Mouse (Mus musculus) liver, embryonic 14.5 days (tissue): ENCODE measurements at regions not wholly inside any gene's neighbourhood (a gene's known extent, or its start where the extent isn't known, plus 50 kb on each side); places are given as distances from the start of the nearest gene placed in this dataset.

Experiments used
- ATAC-seq: fragments of 200-750 bp; cut with Nextera tagmentation; 2 replicates; pipeline ENCODE4 v1.8.0; 2017; ENCODE audit warnings: moderate number of reproducible peaks, mild to moderate bottlenecking, moderate library complexity; ENCODE audit not compliant: insufficient read depth
- DNase-seq, 3 experiments: peaks; one replicate each; pipeline ENCODE4 v3.0.0-alpha.2; 2012 to 2013; ENCODE audit warnings: low read depth in 3 of 3, low spot score in 3 of 3
- H3K27ac ChIP-seq: fragments of 300-500 bp; sonication (generic); 2 replicates; pipeline ENCODE4 v1.5.1; 2014; ENCODE audit warnings: moderate library complexity, mild to moderate bottlenecking, control low read depth, inconsistent platforms
- H3K27me3 ChIP-seq: fragments of 300-500 bp; sonication (generic); 2 replicates; pipeline ENCODE4 v1.6.1; 2014; ENCODE audit warnings: mild to moderate bottlenecking, low read length, moderate library complexity; ENCODE audit not compliant: control insufficient read depth, insufficient read depth
- H3K36me3 ChIP-seq: fragments of 300-500 bp; sonication (generic); replicated peaks from 2 replicates; pipeline ENCODE4 v1.6.1; 2014; ENCODE audit warnings: low read depth; ENCODE audit not compliant: control insufficient read depth, insufficient read depth
- H3K4me1 ChIP-seq, 2 experiments: fragments of 200-500 bp in 1 of 2; fragments of 300-500 bp in 1 of 2; sonication (generic) in 1 of 2; replicated peaks; 2 replicates each; pipeline ENCODE4 v1.6.1; 2012 to 2014; ENCODE audit warnings: antibody characterized with exemption in 1 of 2, inconsistent platforms in 1 of 2, low read length in 1 of 2; ENCODE audit not compliant: control insufficient read depth in 2 of 2, insufficient read depth in 2 of 2
- H3K4me2 ChIP-seq: fragments of 300-500 bp; sonication (generic); 2 replicates; pipeline ENCODE4 v1.6.1; 2014; ENCODE audit warnings: low read depth, mild to moderate bottlenecking, control low read depth, moderate library complexity
- H3K4me3 ChIP-seq, 2 experiments: fragments of 200-500 bp in 1 of 2; fragments of 300-500 bp in 1 of 2; sonication (generic) in 1 of 2; 2 replicates each; pipeline ENCODE4 v1.5.1; 2012 to 2014; ENCODE audit warnings: low read depth in 2 of 2, low read length in 2 of 2, mild to moderate bottlenecking in 2 of 2, control low read depth in 1 of 2, inconsistent platforms in 1 of 2, moderate library complexity in 1 of 2; ENCODE audit not compliant: insufficient read depth in 1 of 2
- H3K9ac ChIP-seq: fragments of 300-500 bp; sonication (generic); replicated peaks from 2 replicates; pipeline ENCODE4 v1.6.1; 2014; ENCODE audit warnings: mild to moderate bottlenecking, control low read depth, moderate library complexity
- H3K9me3 ChIP-seq: fragments of 300-500 bp; sonication (generic); 2 replicates; pipeline ENCODE4 v1.6.1; 2016; ENCODE audit warnings: low read length, mixed read lengths; ENCODE audit not compliant: control insufficient read depth
- CTCF ChIP-seq: IDR thresholded peaks from 2 replicates; pipeline ENCODE4 v1.5.1; 2016; ENCODE audit warnings: antibody characterized with exemption, low read depth, control low read depth
- EP300 ChIP-seq: IDR thresholded peaks from 2 replicates; pipeline ENCODE4 v1.6.1; 2016; ENCODE audit warnings: antibody characterized with exemption, low read depth
- WGBS: fragments of 180-500 bp; shearing (Covaris S2); extraction: QIAGEN DNeasy Blood & Tissue Kit; methylation state at CpG from one replicate; pipeline ENCODE4 v1.1.7; 2014; ENCODE audit not compliant: insufficient replicate concordance; 5-methylcytosine and 5-hydroxymethylcytosine counted together

GRCm38 (mm10) chr13:83077085-83077484 lies 426.7 kb upstream of the Mef2c start:
- H3K4me2 ChIP-seq: no peak overlapping the region
- H3K9me3 ChIP-seq: no peaks in the 10 kb centered on the region
- H3K27me3 ChIP-seq: no peaks in the 10 kb centered on the region
- no peak for ATAC-seq
- H3K27ac ChIP-seq: no peak overlapping the region
- no peak for DNase-seq
- no peaks in the 10 kb centered on the region for H3K4me1 ChIP-seq
- WGBS: 60% methylated on average over 1 of the region's 1 CpGs
- TF ChIP-seq CTCF (no peak), EP300 (no peak)
- H3K9ac ChIP-seq: no peak overlapping the region
- H3K36me3 ChIP-seq: no peaks in the 10 kb centered on the region
- H3K4me3 ChIP-seq: no peak overlapping the region

- no peak for DNase-seq
- no peak for ATAC-seq
- Histone ChIP-seq H3K9me3 (no peaks in the 10 kb centered on the region), H3K27me3 (no peaks in the 10 kb centered on the region), H3K27ac (no peak overlapping the region), H3K4me2 (no peak overlapping the region), H3K9ac (no peak overlapping the region), H3K4me1 (no peaks in the 10 kb centered on the region), H3K4me3 (no peak overlapping the region), H3K36me3 (no peaks in the 10 kb centered on the region)
- no peak for TF ChIP-seq CTCF
- no peak for TF ChIP-seq EP300
- WGBS: 31% methylated on average over 1 of the region's 1 CpGs
Observed at GRCm38 (mm10) chr13:83079291-83079690, 424.5 kb upstream of the Mef2c start.

GRCm38 (mm10) chr13:83084948-83085347 lies 418.9 kb upstream of the Mef2c start:
- Histone ChIP-seq H3K27ac (no peak overlapping the region), H3K4me1 (no peaks in the 10 kb centered on the region), H3K4me3 (no peak overlapping the region), H3K9ac (no peak overlapping the region), H3K9me3 (no peaks in the 10 kb centered on the region), H3K36me3 (no peaks in the 10 kb centered on the region), H3K27me3 (no peaks in the 10 kb centered on the region), H3K4me2 (no peak overlapping the region)
- TF ChIP-seq CTCF: no peak
- no peak for DNase-seq
- WGBS: 57% methylated on average over 3 of the region's 3 CpGs
- ATAC-seq: no peak

- WGBS: 49% methylated on average over 1 of the region's 1 CpGs
- Histone ChIP-seq H3K27ac (no peak overlapping the region), H3K4me2 (no peak overlapping the region), H3K9me3 (no peaks in the 10 kb centered on the region), H3K4me1 (no peaks in the 10 kb centered on the region), H3K9ac (no peak overlapping the region), H3K36me3 (no peaks in the 10 kb centered on the region), H3K27me3 (no peaks in the 10 kb centered on the region), H3K4me3 (no peak overlapping the region)
- DNase-seq (no peak), ATAC-seq (no peak)
- no peak for TF ChIP-seq CTCF
- TF ChIP-seq EP300: no peak
Observed at GRCm38 (mm10) chr13:83099908-83100307, 403.9 kb upstream of the Mef2c start.

GRCm38 (mm10) chr13:83110610-83111009 lies 393.2 kb upstream of the Mef2c start:
- Histone ChIP-seq H3K4me2 (no peak overlapping the region), H3K27ac (no peak overlapping the region), H3K36me3 (no peaks in the 10 kb centered on the region), H3K4me1 (peaks cover 3% of the 10 kb centered on the region in 2 experiments; a peak in 1 of 4 replicates), H3K4me3 (no peak overlapping the region), H3K9me3 (no peaks in the 10 kb centered on the region), H3K27me3 (no peaks in the 10 kb centered on the region), H3K9ac (no peak overlapping the region)
- ATAC-seq (no peak), DNase-seq (no peak)
- no peak for TF ChIP-seq CTCF
- TF ChIP-seq EP300: no peak
- WGBS: 72% methylated on average over 3 of the region's 3 CpGs
